In the genomic region with DNA sequence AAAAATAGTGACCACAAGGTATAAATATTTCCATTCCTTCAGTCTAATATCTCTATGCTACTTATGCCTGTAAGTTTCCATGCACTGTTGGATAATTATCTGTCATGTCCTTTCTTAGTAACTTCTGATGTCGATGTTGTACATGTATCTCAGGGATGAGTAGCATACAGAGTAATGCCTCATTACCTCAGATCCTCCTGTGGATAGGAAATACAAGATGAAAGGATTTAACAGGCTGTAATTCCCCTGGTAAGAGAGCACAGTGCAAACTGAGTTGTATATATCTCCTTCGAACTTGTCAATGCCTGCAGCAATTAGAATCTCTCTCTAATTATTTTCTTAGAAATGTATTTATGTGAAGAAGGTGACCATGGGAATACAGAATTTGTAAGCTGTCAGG, we compare ENCODE assay signal across 38 mouse cellular contexts. TPM values are rescaled to one million over a fixed set of nuclear protein-coding genes. Genes with fewer than 3 reads are reported as not detected.
"Had no signal": no experiment of that assay in that cellular context is flagged by ENCODE, and none has a peak within 500 bp of the region (broad histone marks: within the 10 kb centered on the region; RNA-seq: fewer than 3 reads in every experiment).

No protein-coding gene starts in this region.

- H3K27me3 ChIP-seq: heart, embryonic 13.5 days; heart, embryonic 15.5 days; hindbrain, embryonic 15.5 days; kidney, embryonic 15.5 days; limb, embryonic 13.5 days; limb, embryonic 15.5 days had no signal

- H3K27ac ChIP-seq: heart, adult 2 months; heart, embryonic 13.5 days; heart, embryonic 15.5 days; hindbrain, embryonic 15.5 days; hindbrain, postnatal 0 days; kidney, embryonic 15.5 days; kidney, postnatal 0 days; limb, embryonic 13.5 days; limb, embryonic 15.5 days had no signal

- H3K4me3 ChIP-seq: heart, adult 2 months; heart, embryonic 13.5 days; heart, embryonic 15.5 days; hindbrain, embryonic 15.5 days; kidney, embryonic 15.5 days; limb, embryonic 13.5 days; limb, embryonic 15.5 days had no signal

- H3K9ac ChIP-seq: forebrain, postnatal 0 days; heart, embryonic 13.5 days; heart, embryonic 15.5 days; hindbrain, embryonic 15.5 days; kidney, embryonic 15.5 days; limb, embryonic 13.5 days; limb, embryonic 15.5 days had no signal

- ATAC-seq: forebrain, postnatal 0 days; hindbrain, postnatal 0 days; intestine, embryonic 16.5 days had no signal

- DNase-seq: forebrain, postnatal 0 days; gastrocnemius, postnatal 14 days; gastrocnemius, postnatal 36 days; heart, adult 2 months; heart, postnatal 14 days; heart, postnatal 36 days; kidney, adult 11 months; kidney, adult 2 months; kidney, adult 9 months; kidney, postnatal 14 days; kidney, postnatal 36 days; layer of hippocampus, adult 9-11 months; layer of hippocampus, postnatal 36 days; left cerebral cortex, postnatal 4 days had no signal

- H3K4me1 ChIP-seq: heart, embryonic 13.5 days; heart, embryonic 15.5 days; hindbrain, embryonic 15.5 days; kidney, embryonic 15.5 days; limb, embryonic 13.5 days; limb, embryonic 15.5 days had no signal

- H3K9me3 ChIP-seq: heart, embryonic 13.5 days; heart, embryonic 15.5 days; hindbrain, embryonic 15.5 days; kidney, embryonic 15.5 days; limb, embryonic 13.5 days; limb, embryonic 15.5 days had no signal

- H3K36me3 ChIP-seq: heart, embryonic 13.5 days; heart, embryonic 15.5 days; hindbrain, embryonic 15.5 days; kidney, embryonic 15.5 days; limb, embryonic 13.5 days; limb, embryonic 15.5 days had no signal

- H3K4me2 ChIP-seq: heart, embryonic 11.5 days; heart, embryonic 13.5 days; heart, embryonic 15.5 days; hindbrain, embryonic 15.5 days; kidney, embryonic 15.5 days; limb, embryonic 13.5 days; limb, embryonic 15.5 days had no signal

RNA-seq across cellular contexts. Expression of a gene that starts 16.2 kb away (rescaled TPM):
- total RNA-seq: gastrocnemius, adult 18-20 months; gastrocnemius, adult 8-10 months; gastrocnemius, postnatal 14 days; gastrocnemius, postnatal 36 days; heart, adult 2 months; heart, postnatal 14 days; heart, postnatal 36 days; hematopoietic stem cell, adult 5-6 weeks; hindbrain, postnatal 0 days; layer of hippocampus, adult 18-20 months; layer of hippocampus, adult 8-10 months; layer of hippocampus, postnatal 14 days; layer of hippocampus, postnatal 36 days; left cerebral cortex, adult 18-20 months; left cerebral cortex, adult 8-10 months; left cerebral cortex, postnatal 10 days; left cerebral cortex, postnatal 25 days; left cerebral cortex, postnatal 4 days had no signal
- polyA plus RNA-seq: heart, adult 2 months; heart, embryonic 13.5 days; hindbrain, embryonic 11.5 days; intestine, embryonic 14.5 days; intestine, embryonic 16.5 days; kidney, adult 2 months; kidney, embryonic 15.5 days; large intestine, adult 2 months; limb, embryonic 11.5 days; limb, embryonic 15.5 days had no signal
